Mouse (Mus musculus): Measurements from ENCODE around the gene Tjp2.

DNA sequence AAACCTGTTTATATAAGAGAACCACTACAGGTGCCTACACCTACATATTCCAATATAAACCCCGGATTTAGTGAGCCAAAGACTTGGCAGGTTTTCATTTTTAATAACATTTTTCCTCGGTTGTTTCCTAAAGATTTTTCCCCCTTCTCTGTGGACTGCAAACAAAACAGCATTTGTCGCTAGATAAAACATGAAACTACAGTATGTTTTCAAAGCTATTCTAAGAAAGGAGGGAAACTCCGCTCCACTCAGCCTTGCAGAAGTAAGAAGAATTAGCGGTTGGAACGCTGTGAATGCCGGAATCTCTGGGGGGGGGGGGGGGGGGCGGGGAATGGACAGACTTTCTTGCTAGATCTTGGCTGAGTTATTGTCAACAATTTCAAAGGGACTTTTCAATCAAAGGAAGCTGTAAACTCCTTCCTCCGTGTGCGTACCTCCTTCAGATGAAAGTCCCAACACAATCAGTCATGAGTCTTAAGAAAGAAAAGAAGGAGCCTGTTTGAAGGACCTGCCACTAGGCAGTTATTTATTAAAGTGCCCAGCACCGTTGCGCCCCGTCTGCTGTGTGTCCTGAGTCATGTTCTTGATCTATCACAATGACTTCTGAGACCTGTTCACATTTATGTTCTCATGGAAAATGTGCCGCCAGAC lies 3.9 kb downstream of the Tjp2 start:
- TF ChIP-seq CTCF (IDR thresholded peaks at IDR 0.05; ENCODE audit: borderline replicate concordance, extremely low read depth, insufficient read depth, insufficient read length) (no peak), POLR2A (IDR thresholded peaks at IDR 0.05; ENCODE audit: borderline replicate concordance, extremely low read depth, insufficient read depth, insufficient read length, poor library complexity, severe bottlenecking) (no peak)
